Mouse (Mus musculus) MEL (cell line): ENCODE data around the gene Ppp1r9b.

ENCODE experiments used
- CHD2 ChIP-seq: IDR thresholded peaks from 2 replicates; pipeline ENCODE4 v1.6.1; 2011; ENCODE audit warnings: low read length, improper control_type of control experiment
- CTCF ChIP-seq, 3 experiments: IDR thresholded peaks in 2 of 3; conservative IDR thresholded peaks in 1 of 3; 2 replicates each; pipeline ENCODE4 v1.5.1; 2011 to 2012; ENCODE audit warnings: low read length in 3 of 3, low read depth in 2 of 3, mild to moderate bottlenecking in 2 of 3, improper control_type of control experiment in 1 of 3, inconsistent platforms in 1 of 3, mixed read lengths in 1 of 3, moderate library complexity in 1 of 3; ENCODE audit not compliant: control insufficient read depth in 1 of 3, insufficient read depth in 1 of 3, poor library complexity in 1 of 3, severe bottlenecking in 1 of 3
- EP300 ChIP-seq, 2 experiments: IDR thresholded peaks; 2 replicates each; pipeline ENCODE4 v1.6.1; 2011; ENCODE audit warnings: improper control_type of control experiment in 2 of 2, low read length in 2 of 2, low read depth in 1 of 2, mild to moderate bottlenecking in 1 of 2
- ETS1 ChIP-seq: IDR thresholded peaks from 2 replicates; pipeline ENCODE4 v1.6.1; 2012; ENCODE audit warnings: low read depth, mild to moderate bottlenecking, inconsistent platforms, low read length, improper control_type of control experiment, moderate library complexity
- GATA1 ChIP-seq: IDR thresholded peaks from 2 replicates; pipeline ENCODE4 v1.6.1; 2011; ENCODE audit warnings: low read depth, low read length, improper control_type of control experiment
- MAX ChIP-seq: IDR thresholded peaks from 2 replicates; pipeline ENCODE4 v1.6.1; 2011; ENCODE audit warnings: low read length, improper control_type of control experiment
- POLR2A ChIP-seq, 2 experiments: IDR thresholded peaks; 2 replicates each; pipeline ENCODE4 v1.6.1; 2011 to 2012; ENCODE audit warnings: low read length in 2 of 2, mild to moderate bottlenecking in 2 of 2, control low read depth in 1 of 2, improper control_type of control experiment in 1 of 2, low read depth in 1 of 2, moderate library complexity in 1 of 2; ENCODE audit not compliant: control insufficient read depth in 1 of 2, insufficient read depth in 1 of 2, poor library complexity in 1 of 2
- RAD21 ChIP-seq: IDR thresholded peaks from 2 replicates; pipeline ENCODE4 v1.6.1; 2011; ENCODE audit warnings: mild to moderate bottlenecking, low read depth, low read length, improper control_type of control experiment
- TAL1 ChIP-seq: IDR thresholded peaks from 2 replicates; pipeline ENCODE4 v1.6.1; 2012; ENCODE audit warnings: mild to moderate bottlenecking, inconsistent platforms, low read length, moderate library complexity, mixed read lengths
- USF1 ChIP-seq: IDR thresholded peaks from 2 replicates; pipeline ENCODE4 v1.6.1; 2014; ENCODE audit warnings: low read depth, mild to moderate bottlenecking, inconsistent platforms, low read length, improper control_type of control experiment, moderate library complexity
- ZC3H11A ChIP-seq: IDR thresholded peaks from 2 replicates; pipeline ENCODE4 v1.6.1; 2012; ENCODE audit warnings: low read depth, mild to moderate bottlenecking, inconsistent platforms, low read length, improper control_type of control experiment

DNA sequence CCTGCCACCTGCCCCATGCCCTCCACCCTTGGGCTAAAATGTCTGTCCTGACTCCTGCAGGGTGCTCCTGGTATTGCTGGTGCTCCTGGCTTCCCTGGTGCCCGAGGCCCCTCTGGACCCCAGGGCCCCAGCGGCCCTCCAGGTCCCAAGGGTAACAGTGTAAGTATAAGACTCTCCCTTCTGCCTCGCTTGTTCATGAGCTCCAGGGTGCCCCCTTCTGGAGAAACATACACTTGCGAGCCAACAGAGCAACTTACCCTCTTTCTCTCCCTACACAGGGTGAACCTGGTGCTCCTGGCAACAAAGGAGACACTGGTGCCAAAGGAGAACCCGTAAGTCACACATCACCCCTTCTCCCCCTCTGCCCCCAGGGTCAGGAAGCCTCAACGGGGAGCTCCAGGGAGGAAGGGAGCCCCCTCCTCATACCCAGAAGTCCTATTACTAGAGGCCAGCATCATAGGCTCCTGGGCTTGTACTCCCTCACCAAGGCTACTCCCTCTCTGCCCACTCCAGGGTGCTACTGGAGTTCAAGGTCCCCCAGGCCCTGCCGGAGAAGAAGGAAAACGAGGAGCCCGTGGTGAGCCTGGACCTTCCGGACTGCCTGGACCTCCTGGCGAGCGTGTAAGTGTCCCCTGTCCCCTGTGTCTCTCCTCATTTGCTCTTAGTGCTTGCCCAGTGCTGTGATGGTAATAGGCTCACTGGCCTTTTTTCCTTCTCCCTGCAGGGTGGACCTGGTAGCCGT is 48.4 kb upstream of the Ppp1r9b start:
- TF ChIP-seq RAD21 (no peak; the same call in 1 of the 2 replicates), CTCF (IDR thresholded peaks at IDR 0.05 in 2 of 3, conservative IDR thresholded peaks at IDR 0.05 in 1 of 3; ENCODE audit: control insufficient read depth in 1 of 3, insufficient read depth in 1 of 3, low read depth in 2 of 3, low read length in 3 of 3, poor library complexity in 1 of 3, severe bottlenecking in 1 of 3) (peak; percentile 60 to 78 (median 77)), TAL1 (no peak), ETS1 (no peak), USF1 (no peak), EP300 (IDR thresholded peaks at IDR 0.05; ENCODE audit: low read depth in 1 of 2, low read length in 2 of 2) (no peak), POLR2A (IDR thresholded peaks at IDR 0.05; ENCODE audit: control insufficient read depth in 1 of 2, insufficient read depth in 1 of 2, low read depth in 1 of 2, low read length in 2 of 2, poor library complexity in 1 of 2) (no peak), CHD2 (no peak), MAX (no peak), GATA1 (no peak), ZC3H11A (no peak)
